Mouse (Mus musculus) stomach, postnatal 0 days (tissue): ENCODE measurements at regions not wholly inside any gene's neighbourhood (a gene's known extent, or its start where the extent isn't known, plus 50 kb on each side); places are given as distances from the start of the nearest gene placed in this dataset.

Experiments used
- CTCF ChIP-seq: IDR thresholded peaks from 2 replicates; pipeline ENCODE4 v1.5.1; 2016; ENCODE audit warnings: antibody characterized with exemption, low read depth, mild to moderate bottlenecking, moderate library complexity
- EP300 ChIP-seq: optimal IDR thresholded peaks from 2 replicates; pipeline ENCODE3; 2016; ENCODE audit warnings: antibody characterized with exemption

DNA sequence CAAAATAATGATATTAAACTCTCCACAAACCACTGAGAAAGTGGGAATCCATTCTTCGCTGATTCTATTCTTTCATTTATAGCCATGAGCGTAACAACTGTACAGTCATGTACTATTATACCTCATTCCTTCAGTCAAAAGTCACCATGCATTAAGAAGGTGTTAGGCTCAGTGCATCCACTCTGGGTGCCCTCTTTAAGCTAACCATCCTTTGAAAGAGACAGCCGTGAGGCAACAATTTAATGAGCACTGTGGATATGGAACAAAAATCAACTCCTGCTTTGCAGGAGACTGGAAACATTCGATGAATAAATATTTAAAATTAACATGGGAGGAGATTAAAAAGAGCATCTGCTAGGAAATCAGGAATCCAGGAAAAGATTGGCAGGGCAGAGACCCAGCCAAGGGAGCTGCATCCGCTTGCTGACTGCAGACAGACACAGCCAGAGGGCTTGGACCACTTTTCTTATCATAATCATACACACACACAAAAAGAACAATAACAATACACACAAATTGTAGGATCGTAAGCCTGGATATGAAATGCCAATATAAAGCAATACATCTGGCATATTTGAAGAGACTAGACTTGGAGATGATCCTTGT is 309.2 kb upstream of the Negr1 start:
- no peak for TF ChIP-seq CTCF
- no peak for TF ChIP-seq EP300
